Mouse (Mus musculus) embryonic fibroblast, embryonic 13.5 days (primary cell): ENCODE results near the gene Ninj2.

Experiments
- CTCF ChIP-seq: IDR thresholded peaks from 2 replicates; pipeline ENCODE4 v1.5.1; 2011; ENCODE audit warnings: mild to moderate bottlenecking, control low read depth, low read length, moderate library complexity, borderline replicate concordance; ENCODE audit not compliant: insufficient read depth
- POLR2A ChIP-seq: IDR thresholded peaks from 2 replicates; pipeline ENCODE4 v1.6.1; 2011; ENCODE audit warnings: low read depth, mild to moderate bottlenecking, control low read depth, low read length, moderate library complexity

GRCm38 (mm10) chr6:120187587-120188176, 94.5 kb downstream of the Ninj2 start:
- TF ChIP-seq POLR2A: no peak
- TF ChIP-seq CTCF: no peak
